Mouse (Mus musculus): ENCODE measurements around the gene 5730522E02Rik. TPM values are rescaled to one million over a fixed set of nuclear protein-coding genes. Genes with fewer than 3 reads are reported as not detected.

5730522E02Rik gene
- total and polyA plus RNA-seq, 3 experiments: not detected

- DNase-seq (ENCODE audit: low read depth, low spot score): no peak
- Histone ChIP-seq H3K4me1 (ENCODE audit: control insufficient read depth in 1 of 2, insufficient read depth in 2 of 2, low read length in 2 of 2) (no peaks in the 10 kb centered on the region), H3K9me3 (replicated peaks; ENCODE audit: insufficient read depth, low read length) (no peaks in the 10 kb centered on the region), H3K79me2 (ENCODE audit: control insufficient read depth, insufficient read depth, low read length, poor library complexity) (no peaks in the 10 kb centered on the region), H3K27me3 (ENCODE audit: control insufficient read depth in 1 of 2, insufficient read depth in 2 of 2, low read length in 2 of 2) (no peaks in the 10 kb centered on the region), H3K4me3 (ENCODE audit: control insufficient read depth in 1 of 2, insufficient read depth in 1 of 2, low read depth in 2 of 2, low read length in 2 of 2) (no peak overlapping the region), H3K9ac (ENCODE audit: control insufficient read depth, low read depth, low read length, poor library complexity, severe bottlenecking) (no peak overlapping the region), H3K36me3 (ENCODE audit: control insufficient read depth in 1 of 2, insufficient read depth in 2 of 2, low read length in 2 of 2) (no peaks in the 10 kb centered on the region), H3K27ac (ENCODE audit: control insufficient read depth, low read depth, low read length) (no peak overlapping the region)
- TF ChIP-seq RAD21 (IDR thresholded peaks at IDR 0.05; ENCODE audit: low read depth, low read length) (no peak), CHD1 (IDR thresholded peaks at IDR 0.05; ENCODE audit: low read depth, low read length) (no peak), GATA1 (IDR thresholded peaks at IDR 0.05; ENCODE audit: low read depth, low read length) (no peak), JUND (IDR thresholded peaks at IDR 0.05; ENCODE audit: low read depth, low read length) (no peak), ZNF384 (IDR thresholded peaks at IDR 0.05; ENCODE audit: low read depth, low read length) (no peak), TBP (IDR thresholded peaks at IDR 0.05; ENCODE audit: low read depth, low read length) (no peak), TCF12 (IDR thresholded peaks at IDR 0.05; ENCODE audit: low read depth, low read length) (no peak), POLR2AphosphoS2 (IDR thresholded peaks at IDR 0.05; ENCODE audit: low read length) (no peak), E2F4 (IDR thresholded peaks at IDR 0.05; ENCODE audit: borderline replicate concordance, low read depth, low read length) (no peak), MAZ (IDR thresholded peaks at IDR 0.05; ENCODE audit: low read depth, low read length) (no peak), KAT2A (conservative IDR thresholded peaks at IDR 0.05; ENCODE audit: low read depth, low read length) (no peak), ETS1 (IDR thresholded peaks at IDR 0.05; ENCODE audit: low read depth, low read length) (no peak), SMC3 (IDR thresholded peaks at IDR 0.05; ENCODE audit: low read depth, low read length) (no peak), MEF2A (IDR thresholded peaks at IDR 0.05; ENCODE audit: extremely low read depth, insufficient replicate concordance, low read depth, low read length, poor library complexity, severe bottlenecking) (no peak), NRF1 (IDR thresholded peaks at IDR 0.05; ENCODE audit: insufficient read depth, low read depth, low read length, poor library complexity, severe bottlenecking) (no peak), USF2 (IDR thresholded peaks at IDR 0.05; ENCODE audit: borderline replicate concordance in 1 of 2, insufficient read depth in 1 of 2, low read depth in 1 of 2, low read length in 2 of 2) (no peak), ZKSCAN1 (IDR thresholded peaks at IDR 0.05; ENCODE audit: low read depth, low read length) (no peak)
Observed at GRCm38 (mm10) chr11:25606886-25607285, 603.7 kb downstream of the 5730522E02Rik start.

GRCm38 (mm10) chr11:25600030-25600429, 610.5 kb downstream of the 5730522E02Rik start:
- H3K27me3 ChIP-seq (ENCODE audit: control insufficient read depth in 1 of 2, insufficient read depth in 2 of 2, low read length in 2 of 2): no peaks in the 10 kb centered on the region
- no peaks in the 10 kb centered on the region for H3K4me1 ChIP-seq (ENCODE audit: control insufficient read depth in 1 of 2, insufficient read depth in 2 of 2, low read length in 2 of 2)
- no peaks in the 10 kb centered on the region for H3K36me3 ChIP-seq (ENCODE audit: control insufficient read depth in 1 of 2, insufficient read depth in 2 of 2, low read length in 2 of 2)
- no peak overlapping the region for H3K9ac ChIP-seq (ENCODE audit: control insufficient read depth, low read depth, low read length, poor library complexity, severe bottlenecking)
- no peak for DNase-seq (ENCODE audit: low read depth, low spot score)
- H3K79me2 ChIP-seq (ENCODE audit: control insufficient read depth, insufficient read depth, low read length, poor library complexity): no peaks in the 10 kb centered on the region
- H3K4me3 ChIP-seq (ENCODE audit: control insufficient read depth in 1 of 2, insufficient read depth in 1 of 2, low read depth in 2 of 2, low read length in 2 of 2): no peak overlapping the region
- no peaks in the 10 kb centered on the region for H3K9me3 ChIP-seq (replicated peaks; ENCODE audit: insufficient read depth, low read length)
- H3K27ac ChIP-seq (ENCODE audit: control insufficient read depth, low read depth, low read length): no peak overlapping the region
- TF ChIP-seq ZMIZ1 (IDR thresholded peaks at IDR 0.05; ENCODE audit: low read depth, low read length) (no peak), ELF1 (IDR thresholded peaks at IDR 0.05; ENCODE audit: low read depth, low read length) (no peak), POLR2AphosphoS5 (IDR thresholded peaks at IDR 0.05; ENCODE audit: borderline replicate concordance, low read depth, low read length) (no peak), MEF2A (IDR thresholded peaks at IDR 0.05; ENCODE audit: extremely low read depth, insufficient replicate concordance, low read depth, low read length, poor library complexity, severe bottlenecking) (no peak), ETS1 (IDR thresholded peaks at IDR 0.05; ENCODE audit: low read depth, low read length) (no peak), SMC3 (IDR thresholded peaks at IDR 0.05; ENCODE audit: low read depth, low read length) (no peak), KAT2A (conservative IDR thresholded peaks at IDR 0.05; ENCODE audit: low read depth, low read length) (no peak), GATA1 (IDR thresholded peaks at IDR 0.05; ENCODE audit: low read depth, low read length) (no peak)

Measured in MEL (cell line).